Mouse (Mus musculus): ENCODE data around the gene Intu.

GRCm38 (mm10) chr3:40685855-40686515 is 154.9 kb downstream of the Intu start:
- TF ChIP-seq MAFK (IDR thresholded peaks at IDR 0.05; ENCODE audit: insufficient read depth, low read depth, low read length) (no peak), ZNF384 (IDR thresholded peaks at IDR 0.05; ENCODE audit: low read depth, low read length) (no peak), CHD2 (IDR thresholded peaks at IDR 0.05; ENCODE audit: low read depth, low read length) (no peak), HCFC1 (IDR thresholded peaks at IDR 0.05; ENCODE audit: borderline replicate concordance, insufficient read depth, low read length) (no peak), ZC3H11A (IDR thresholded peaks at IDR 0.05; ENCODE audit: borderline replicate concordance, low read depth, low read length) (no peak)

Data from ES-E14 (cell line).